Mouse (Mus musculus): ENCODE data around the gene Fam207a. TPM values are rescaled to one million over a fixed set of nuclear protein-coding genes. Genes with fewer than 3 reads are reported as not detected.
A peak's percentile ranks its signal among the peaks of the same experiment; 100 is the strongest.

Gene Fam207a
- polyA plus RNA-seq, 1 experiment, result not detected

DNA sequence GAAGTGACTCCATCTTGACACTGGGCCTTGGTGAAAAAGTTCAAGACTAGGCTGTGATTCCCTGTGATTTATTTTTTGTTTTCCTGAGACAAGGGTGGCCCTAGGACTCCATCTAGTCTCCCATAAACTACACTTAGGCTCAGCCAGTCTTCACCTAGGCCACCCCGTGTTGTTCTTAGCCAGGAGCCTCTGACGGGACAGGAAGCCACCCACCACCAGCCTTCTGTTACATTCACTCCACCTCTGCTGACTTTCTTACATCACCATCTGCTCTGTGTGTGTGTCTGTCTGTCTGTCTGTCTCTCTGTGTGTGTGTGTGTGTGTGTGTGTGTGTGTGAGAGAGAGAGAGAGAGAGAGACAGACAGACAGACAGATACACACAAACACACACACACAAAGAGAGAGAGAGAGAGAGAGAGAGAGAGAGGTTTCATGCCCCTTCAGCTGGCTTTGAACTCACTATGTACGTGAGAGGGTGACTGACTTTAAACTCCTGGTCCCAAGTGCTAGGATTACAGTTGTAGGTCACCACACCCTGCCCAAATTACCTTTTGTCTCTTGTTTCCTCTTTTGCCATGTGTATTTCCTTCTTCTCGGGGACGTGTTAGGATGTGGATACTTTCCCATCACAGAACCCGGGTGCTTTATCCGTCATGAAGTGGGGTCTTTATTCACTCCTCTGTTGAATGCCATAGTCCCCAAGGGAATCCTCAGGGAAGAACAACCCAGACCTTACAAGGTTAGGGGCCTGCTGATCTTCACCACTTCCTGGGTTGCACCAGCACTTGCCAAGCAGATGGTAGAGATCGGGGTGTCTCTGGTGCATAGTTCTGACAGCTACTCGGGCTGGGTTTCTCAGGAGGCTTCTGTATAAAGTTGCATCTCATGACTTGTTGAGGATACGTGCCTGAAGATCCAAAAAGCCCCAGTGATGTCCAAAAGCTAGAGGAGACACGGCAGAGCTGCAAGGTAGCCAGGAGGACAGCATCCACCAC is 21.9 kb upstream of the Fam207a start:
- no peaks in the 10 kb centered on the region for H3K4me1 ChIP-seq (ENCODE audit: control insufficient read depth, insufficient read depth, low read length)
- H3K4me3 ChIP-seq (ENCODE audit: insufficient read depth, low read depth, low read length), result no peak overlapping the region
- 88% methylated on average over 11 of the region's 11 CpGs for whole genome bisulfite sequencing
- no peak overlapping the region for H3K27ac ChIP-seq (ENCODE audit: insufficient read depth, low read depth, low read length)
- TF ChIP-seq CTCF (IDR thresholded peaks at IDR 0.05; ENCODE audit: insufficient read depth, low read depth, low read length) (no peak), POLR2A (IDR thresholded peaks at IDR 0.05; ENCODE audit: insufficient read depth, low read depth, low read length) (no peak)

DNA sequence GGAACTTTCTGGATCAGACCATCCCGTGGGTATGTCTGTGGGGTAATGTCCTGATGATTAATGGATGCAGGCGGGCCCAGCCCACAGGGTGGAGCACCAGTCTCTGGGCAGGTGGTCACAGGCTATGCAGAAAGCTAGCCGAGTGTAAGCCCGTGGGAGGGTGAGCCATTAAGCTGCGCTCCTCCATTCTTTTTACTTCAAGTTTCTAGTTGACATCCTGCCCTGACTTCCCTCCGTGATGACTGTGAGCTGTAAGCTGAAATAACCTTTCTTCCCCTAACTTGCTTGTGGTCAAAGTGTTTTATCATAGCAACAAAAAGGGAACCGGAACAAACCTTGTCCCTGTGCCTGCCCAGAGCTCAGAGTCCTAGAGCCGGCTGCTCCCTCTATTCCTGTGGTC is 21.1 kb upstream of the Fam207a start:
- 83% methylated on average over 8 of the region's 8 CpGs for WGBS
- Histone ChIP-seq H3K4me1 (ENCODE audit: control insufficient read depth, insufficient read depth, low read length) (no peaks in the 10 kb centered on the region; the same call in 1 of the 2 replicates), H3K4me3 (ENCODE audit: insufficient read depth, low read depth, low read length) (no peak overlapping the region), H3K27ac (ENCODE audit: insufficient read depth, low read depth, low read length) (no peak overlapping the region)
- TF ChIP-seq POLR2A (IDR thresholded peaks at IDR 0.05; ENCODE audit: insufficient read depth, low read depth, low read length) (no peak), CTCF (IDR thresholded peaks at IDR 0.05; ENCODE audit: insufficient read depth, low read depth, low read length) (no peak)

DNA sequence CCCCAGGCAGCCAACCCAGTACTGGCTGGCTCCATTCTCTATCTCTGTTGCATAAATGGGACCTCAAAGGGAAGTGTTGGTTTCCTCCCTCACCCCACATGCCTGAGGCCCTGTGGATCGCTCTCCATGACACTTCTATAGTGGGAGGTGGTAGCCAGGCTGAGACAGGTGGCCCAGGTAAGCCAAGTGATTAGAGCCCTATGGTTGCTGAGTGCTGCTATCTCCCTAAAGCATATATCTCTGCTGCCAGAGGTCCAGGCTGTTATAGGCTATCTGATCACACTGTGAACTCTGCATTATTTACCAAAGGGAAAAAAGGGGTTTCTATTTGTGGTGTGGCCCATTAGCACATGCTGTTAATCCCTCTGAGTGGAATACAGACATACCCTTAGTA is 16.4 kb upstream of the Fam207a start:
- H3K27ac ChIP-seq (ENCODE audit: insufficient read depth, low read depth, low read length), result no peak overlapping the region
- TF ChIP-seq CTCF (IDR thresholded peaks at IDR 0.05; ENCODE audit: insufficient read depth, low read depth, low read length) (no peak), POLR2A (IDR thresholded peaks at IDR 0.05; ENCODE audit: insufficient read depth, low read depth, low read length) (no peak)
- WGBS, result 65% methylated on average over 1 of the region's 1 CpGs
- peaks cover 4% of the 10 kb centered on the region; the same call in 1 of the 2 replicates for H3K4me1 ChIP-seq (ENCODE audit: control insufficient read depth, insufficient read depth, low read length)
- H3K4me3 ChIP-seq (ENCODE audit: insufficient read depth, low read depth, low read length), result no peak overlapping the region

DNA sequence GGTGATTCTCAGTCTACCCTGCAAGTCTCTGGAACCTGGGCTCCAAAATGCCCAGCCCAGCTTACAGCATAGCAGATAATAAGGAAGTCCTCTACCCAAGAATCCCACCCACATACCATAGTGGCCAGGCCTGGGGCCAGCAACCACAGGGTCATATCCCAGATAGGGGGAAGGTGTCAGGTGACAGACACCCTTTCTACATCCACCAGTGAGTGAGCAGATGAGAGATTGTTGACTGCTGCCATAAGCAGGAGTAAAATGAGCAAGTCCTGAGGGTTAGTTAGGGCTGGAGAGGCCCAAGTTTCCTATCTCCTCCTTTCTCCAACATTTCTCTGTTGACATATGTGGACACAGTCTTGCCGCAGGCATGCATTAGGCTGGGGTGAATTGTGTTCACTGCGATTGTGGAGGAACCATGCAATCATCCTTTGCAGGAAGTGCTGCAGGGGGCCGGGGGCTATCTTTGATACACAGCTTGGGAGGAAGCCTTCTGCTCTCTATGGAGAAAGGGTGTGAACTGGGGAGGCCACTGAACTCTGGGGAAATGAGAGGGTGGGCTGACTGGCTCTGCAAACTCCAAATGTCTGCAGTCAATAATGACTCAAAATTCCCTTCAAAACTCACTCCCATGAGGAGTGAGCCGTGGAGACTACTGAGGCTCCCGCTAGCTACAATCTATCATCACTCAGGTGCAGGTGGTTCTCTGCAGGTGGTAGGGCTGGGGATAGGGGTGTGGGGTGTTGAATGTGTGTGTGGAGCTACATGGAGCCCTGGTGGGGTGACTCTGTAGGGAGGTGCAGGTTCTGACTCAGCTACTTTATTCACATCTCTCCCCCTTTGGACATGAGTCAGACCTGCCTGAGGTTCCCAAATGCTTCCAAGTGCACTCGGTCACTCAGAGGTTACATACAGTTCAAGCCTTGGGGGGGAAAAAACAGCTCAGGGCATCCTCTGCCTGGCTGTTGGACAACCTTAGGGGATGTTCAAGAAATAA is 15.7 kb upstream of the Fam207a start:
- 68% methylated on average over 6 of the region's 6 CpGs for WGBS
- Histone ChIP-seq H3K4me3 (ENCODE audit: insufficient read depth, low read depth, low read length) (no peak overlapping the region), H3K27ac (ENCODE audit: insufficient read depth, low read depth, low read length) (no peak overlapping the region), H3K4me1 (ENCODE audit: control insufficient read depth, insufficient read depth, low read length) (peaks cover 4% of the 10 kb centered on the region; the same call in 1 of the 2 replicates)
- TF ChIP-seq POLR2A (IDR thresholded peaks at IDR 0.05; ENCODE audit: insufficient read depth, low read depth, low read length) (no peak), CTCF (IDR thresholded peaks at IDR 0.05; ENCODE audit: insufficient read depth, low read depth, low read length) (no peak)

DNA sequence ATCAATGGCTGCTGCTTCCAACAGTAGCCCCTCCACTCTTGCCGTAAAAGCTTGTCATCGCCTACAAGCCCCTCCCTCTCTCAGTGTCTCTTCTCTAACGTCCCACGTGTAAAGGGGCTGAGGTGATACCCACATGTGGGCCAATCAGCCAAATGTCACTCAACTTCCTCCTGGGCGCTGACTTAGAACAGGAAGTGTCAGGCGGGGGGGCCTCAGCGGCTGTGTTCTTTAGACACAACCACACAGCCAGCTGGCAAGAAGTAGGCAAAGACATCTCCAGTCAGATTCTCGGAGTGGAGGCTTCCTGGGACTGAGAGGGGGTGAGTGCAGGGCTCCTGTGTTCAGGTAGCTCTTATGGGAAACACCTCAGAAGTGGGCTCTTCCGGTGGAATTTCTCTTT is 14.6 kb upstream of the Fam207a start, which contains the start of gene Itgb2:
Itgb2 (plus strand) TSS at position 113 of the 400 bp plus-strand sequence.
- TF ChIP-seq POLR2A (IDR thresholded peaks at IDR 0.05; ENCODE audit: insufficient read depth, low read depth, low read length) (no peak), CTCF (IDR thresholded peaks at IDR 0.05; ENCODE audit: insufficient read depth, low read depth, low read length) (no peak)
- WGBS, result 72% methylated on average over 9 of the region's 9 CpGs
- peak within 1 kb of the TSS; percentile 4; the same call in 1 of the 2 replicates for H3K4me3 ChIP-seq (ENCODE audit: insufficient read depth, low read depth, low read length)
- H3K4me1 ChIP-seq (ENCODE audit: control insufficient read depth, insufficient read depth, low read length), result peaks cover 4% of the 10 kb centered on the region; the same call in 1 of the 2 replicates
- H3K27ac ChIP-seq (ENCODE audit: insufficient read depth, low read depth, low read length), result no peak within 1 kb of the TSS

DNA sequence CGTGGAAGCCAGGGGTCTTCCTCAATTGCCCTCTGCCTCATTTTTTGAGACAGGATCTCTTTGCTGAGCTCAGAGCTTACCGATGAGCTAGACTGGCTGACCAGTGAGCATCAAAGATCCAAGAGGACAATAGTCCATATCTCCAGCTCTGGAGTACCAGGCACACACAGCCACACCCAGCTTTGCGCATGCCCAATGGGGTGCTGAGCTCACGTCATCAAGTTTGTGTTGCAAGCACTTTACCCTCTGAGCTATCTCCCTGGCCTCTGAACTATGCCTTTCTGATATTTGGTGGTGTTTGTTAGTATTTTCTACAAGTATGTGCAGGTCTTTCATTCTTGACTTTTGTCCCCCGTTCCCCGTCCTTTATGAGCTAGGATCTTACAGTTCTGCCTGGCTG is 13.0 kb upstream of the Fam207a start:
- peaks cover 4% of the 10 kb centered on the region; the same call in 1 of the 2 replicates for H3K4me1 ChIP-seq (ENCODE audit: control insufficient read depth, insufficient read depth, low read length)
- H3K4me3 ChIP-seq (ENCODE audit: insufficient read depth, low read depth, low read length), result no peak overlapping the region
- TF ChIP-seq CTCF (IDR thresholded peaks at IDR 0.05; ENCODE audit: insufficient read depth, low read depth, low read length) (no peak), POLR2A (IDR thresholded peaks at IDR 0.05; ENCODE audit: insufficient read depth, low read depth, low read length) (no peak)
- no peak overlapping the region for H3K27ac ChIP-seq (ENCODE audit: insufficient read depth, low read depth, low read length)
- WGBS, result 92% methylated on average over 6 of the region's 6 CpGs

DNA sequence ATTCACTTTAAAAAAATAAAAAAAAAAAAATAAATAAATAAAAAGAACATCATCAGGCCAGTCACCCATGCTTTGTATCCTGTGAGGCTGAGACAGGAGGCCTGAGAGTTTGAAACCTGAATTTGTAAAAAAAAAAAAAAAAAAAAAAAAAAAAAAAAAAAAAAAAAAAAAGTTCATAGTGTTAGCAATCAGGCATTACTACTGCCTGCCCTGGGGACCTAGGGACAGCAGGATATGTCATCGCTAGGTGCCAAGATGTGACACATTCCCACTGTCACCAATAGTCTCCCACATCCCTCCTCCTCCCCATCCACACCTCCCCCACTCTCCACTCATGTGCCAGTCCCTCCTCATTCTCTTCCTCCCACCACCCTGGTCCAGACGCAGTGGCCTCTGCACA is 10.9 kb upstream of the Fam207a start:
- Histone ChIP-seq H3K27ac (ENCODE audit: insufficient read depth, low read depth, low read length) (no peak overlapping the region), H3K4me3 (ENCODE audit: insufficient read depth, low read depth, low read length) (no peak overlapping the region), H3K4me1 (ENCODE audit: control insufficient read depth, insufficient read depth, low read length) (peaks cover 10% of the 10 kb centered on the region; the same call in 1 of the 2 replicates)
- TF ChIP-seq CTCF (IDR thresholded peaks at IDR 0.05; ENCODE audit: insufficient read depth, low read depth, low read length) (no peak), POLR2A (IDR thresholded peaks at IDR 0.05; ENCODE audit: insufficient read depth, low read depth, low read length) (no peak)
- WGBS, result 81% methylated on average over 2 of the region's 2 CpGs

DNA sequence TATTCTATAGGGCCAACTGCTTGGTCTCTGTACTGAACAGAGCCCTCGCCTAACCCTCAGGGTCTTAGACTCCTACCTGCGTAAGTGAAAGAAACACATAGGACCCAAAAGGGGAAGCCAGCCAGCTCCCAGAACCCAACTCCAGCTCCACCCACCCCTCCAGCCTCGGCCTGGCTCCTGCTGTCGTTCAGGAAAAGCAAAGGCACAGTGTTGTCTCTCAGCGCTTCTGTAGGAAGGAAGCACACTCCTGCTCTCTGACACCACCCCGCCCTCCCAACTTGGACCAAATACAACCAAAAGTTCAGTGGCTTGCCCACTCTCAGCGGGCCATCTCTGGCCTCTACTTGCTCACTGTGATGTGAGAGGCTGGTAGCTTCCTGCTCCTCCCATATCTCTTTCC is 7.7 kb upstream of the Fam207a start:
- H3K4me1 ChIP-seq (ENCODE audit: control insufficient read depth, insufficient read depth, low read length), result peaks cover 8% of the 10 kb centered on the region; the same call in 1 of the 2 replicates
- no peak overlapping the region for H3K27ac ChIP-seq (ENCODE audit: insufficient read depth, low read depth, low read length)
- whole genome bisulfite sequencing, result 74% methylated on average over 7 of the region's 7 CpGs
- TF ChIP-seq POLR2A (IDR thresholded peaks at IDR 0.05; ENCODE audit: insufficient read depth, low read depth, low read length) (no peak), CTCF (IDR thresholded peaks at IDR 0.05; ENCODE audit: insufficient read depth, low read depth, low read length) (no peak)
- H3K4me3 ChIP-seq (ENCODE audit: insufficient read depth, low read depth, low read length), result no peak overlapping the region

Measured in olfactory bulb, adult 2 months (tissue).